Mouse (Mus musculus): ENCODE results near the gene Aldh3b3.

Gene Aldh3b3

DNA sequence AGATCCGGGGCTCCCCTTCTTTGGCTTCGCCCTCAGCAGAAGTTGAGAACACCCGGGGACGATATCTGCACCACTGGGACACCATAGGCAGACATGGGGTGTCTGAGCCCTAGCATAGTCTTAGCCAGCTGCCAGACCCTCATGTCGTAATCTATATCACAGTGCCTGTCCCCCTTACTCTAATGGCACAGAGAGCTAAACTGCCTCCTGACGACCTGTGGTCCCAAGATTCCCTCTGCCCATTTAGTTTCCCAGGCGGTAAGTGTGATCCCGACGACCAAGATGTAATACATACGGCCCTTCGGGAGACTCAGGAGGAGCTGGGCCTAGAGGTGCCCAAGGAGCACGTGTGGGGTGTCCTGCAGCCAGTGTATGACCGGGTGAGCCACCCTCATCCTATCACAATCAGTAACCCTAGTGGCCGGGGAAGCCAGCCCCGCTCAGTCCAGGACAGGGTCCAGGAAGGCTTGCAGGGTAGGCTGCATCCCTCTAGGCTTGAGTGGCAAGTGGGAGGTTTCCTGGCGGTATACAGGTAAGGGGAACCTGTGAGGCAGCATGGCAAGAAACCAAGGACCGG, 42.6 kb downstream of the Aldh3b3 start:
- DNase-seq (ENCODE audit: extremely low read depth, low read depth) = peak; percentile 24

DNA sequence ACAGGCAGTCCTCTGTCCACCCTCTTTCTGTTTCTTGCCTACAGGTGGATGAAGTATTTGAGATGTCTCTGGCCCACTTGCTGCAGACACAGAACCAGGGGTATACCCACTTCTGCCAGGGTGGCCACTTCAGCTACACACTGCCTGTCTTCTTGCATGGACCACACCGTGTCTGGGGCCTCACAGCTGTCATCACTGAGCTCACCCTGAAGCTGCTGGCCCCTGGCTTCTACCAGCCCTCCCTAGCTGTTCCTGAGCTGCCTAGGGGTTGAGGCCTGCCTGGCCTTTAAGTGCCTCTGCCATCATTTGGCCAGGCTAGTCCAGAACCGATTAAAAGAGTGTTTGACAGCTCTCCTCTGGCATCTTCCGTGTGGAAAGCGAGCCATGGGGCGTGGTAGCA, 43.3 kb downstream of the Aldh3b3 start:
- DNase-seq (ENCODE audit: extremely low read depth, low read depth) = no peak

DNA sequence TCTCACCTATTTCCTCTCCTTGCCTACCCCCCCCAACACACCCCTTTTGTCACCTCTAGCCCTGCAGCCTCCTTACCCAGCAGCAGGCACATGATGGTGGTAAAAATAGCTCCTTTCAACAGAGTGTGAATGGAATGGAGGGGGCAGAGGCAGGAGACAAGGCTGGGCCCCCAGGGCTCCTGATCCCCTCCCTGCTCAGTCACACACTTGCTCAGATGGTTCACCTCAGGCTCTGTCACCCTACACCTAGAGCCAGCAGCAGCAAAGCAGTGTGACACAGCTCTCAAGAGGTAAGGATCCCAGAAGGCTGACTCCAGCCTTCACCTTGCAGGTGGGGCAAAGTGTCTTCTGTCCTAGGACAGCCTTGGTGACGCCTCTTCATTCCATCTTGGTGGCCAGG, 44.7 kb downstream of the Aldh3b3 start, which contains the start of gene Doc2g:
Gene Doc2g, plus strand, starts transcription at position 202 of the 400 bp plus-strand sequence.
- no peak for DNase-seq (ENCODE audit: extremely low read depth, low read depth)

DNA sequence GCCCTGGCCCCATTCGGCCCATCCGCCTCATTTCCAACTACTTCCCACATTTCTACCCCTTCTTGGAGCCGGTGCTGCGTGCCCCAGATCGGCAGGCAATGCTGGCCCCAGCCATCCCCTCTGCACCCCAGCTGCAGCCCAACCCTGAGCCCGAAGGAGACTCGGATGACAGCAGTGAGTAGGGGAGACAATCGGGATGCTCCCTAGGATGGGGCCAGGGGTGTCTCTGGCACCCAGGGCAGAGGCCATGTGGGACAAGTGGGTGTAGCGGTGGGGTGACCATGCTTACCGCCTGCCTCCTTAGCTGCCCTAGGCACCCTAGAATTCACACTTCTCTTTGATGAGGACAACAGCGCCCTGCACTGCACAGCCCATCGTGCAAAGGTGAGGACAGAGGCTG, 45.2 kb downstream of the Aldh3b3 start:
- no peak for DNase-seq (ENCODE audit: extremely low read depth, low read depth)

DNA sequence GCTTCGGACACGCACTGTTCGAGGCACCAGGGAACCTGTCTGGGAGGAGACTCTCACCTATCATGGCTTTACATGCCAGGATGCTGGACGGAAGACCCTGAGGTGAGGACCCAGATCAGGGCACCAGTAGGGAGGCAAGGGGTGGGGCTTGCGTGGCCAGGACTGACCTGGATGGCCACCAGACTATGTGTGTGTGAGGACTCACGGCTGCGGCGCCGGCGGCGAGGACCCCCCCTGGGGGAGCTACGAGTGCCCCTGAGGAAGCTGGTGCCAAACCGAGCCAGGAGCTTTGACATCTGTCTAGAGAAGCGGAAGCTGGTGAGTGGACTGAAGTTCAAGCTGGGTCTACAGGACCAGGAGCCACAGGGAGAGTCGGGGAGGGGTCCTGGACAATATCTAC, 45.9 kb downstream of the Aldh3b3 start:
- DNase-seq (ENCODE audit: extremely low read depth, low read depth) = no peak

DNA sequence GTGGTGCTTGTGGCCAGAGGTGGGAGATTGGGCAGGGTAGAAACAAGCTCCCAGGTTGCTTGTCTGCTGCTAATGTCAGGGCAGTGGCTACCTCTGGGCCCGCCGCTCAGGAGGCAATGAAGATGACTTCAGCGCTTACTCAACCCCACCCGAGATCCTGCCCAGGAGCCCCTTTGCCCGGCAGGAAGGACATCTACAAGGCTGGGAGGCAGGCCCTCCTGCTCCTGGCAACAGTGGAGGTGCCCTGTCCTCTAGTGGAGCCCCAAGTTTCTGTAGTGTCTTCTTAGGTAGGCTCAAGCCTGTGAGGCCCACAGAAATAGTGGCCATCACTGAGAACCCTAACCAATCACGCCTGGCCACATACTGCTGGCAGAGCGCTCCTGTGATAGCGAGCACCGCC, 46.6 kb downstream of the Aldh3b3 start:
- DNase-seq (ENCODE audit: extremely low read depth, low read depth) = no peak

DNA sequence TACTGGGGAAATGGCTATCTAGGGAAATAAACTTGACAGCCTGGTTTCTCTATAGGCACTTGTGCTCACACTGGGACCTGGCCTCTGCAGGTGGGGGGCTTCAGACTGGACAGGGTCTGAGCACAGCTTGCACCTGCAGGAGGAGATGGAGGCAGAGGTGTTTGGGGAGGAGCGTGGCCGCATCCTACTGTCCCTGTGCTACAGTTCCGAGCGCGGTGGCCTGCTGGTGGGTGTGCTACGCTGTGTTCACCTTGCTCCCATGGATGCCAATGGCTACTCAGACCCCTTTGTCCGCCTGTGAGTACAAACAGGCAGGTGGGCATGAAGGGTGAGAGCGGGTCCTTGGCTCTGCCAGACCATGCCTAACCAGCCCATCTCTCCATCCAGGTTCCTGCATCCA, 47.5 kb downstream of the Aldh3b3 start:
- no peak for DNase-seq (ENCODE audit: extremely low read depth, low read depth)

DNA sequence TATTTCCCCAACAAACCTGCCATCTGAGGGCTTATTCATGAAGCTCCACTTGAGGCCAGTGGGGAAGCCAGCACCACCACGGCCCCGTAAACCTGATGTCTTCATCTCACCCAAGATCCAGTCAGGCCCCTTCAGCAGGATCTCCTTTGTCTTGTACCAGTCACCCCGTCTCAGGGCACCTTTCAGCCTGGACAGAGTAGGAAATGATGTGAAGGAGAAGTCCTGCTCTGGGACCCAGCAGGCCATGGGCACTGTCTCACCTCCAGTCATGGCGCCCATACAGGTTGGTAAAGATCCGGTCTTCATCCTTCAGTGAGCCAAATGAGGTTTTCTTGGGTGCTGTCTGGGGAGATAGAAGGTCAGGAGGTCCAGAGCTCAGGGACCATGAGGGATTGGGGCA, 52.6 kb downstream of the Aldh3b3 start:
- DNase-seq (ENCODE audit: extremely low read depth, low read depth) = no peak

DNA sequence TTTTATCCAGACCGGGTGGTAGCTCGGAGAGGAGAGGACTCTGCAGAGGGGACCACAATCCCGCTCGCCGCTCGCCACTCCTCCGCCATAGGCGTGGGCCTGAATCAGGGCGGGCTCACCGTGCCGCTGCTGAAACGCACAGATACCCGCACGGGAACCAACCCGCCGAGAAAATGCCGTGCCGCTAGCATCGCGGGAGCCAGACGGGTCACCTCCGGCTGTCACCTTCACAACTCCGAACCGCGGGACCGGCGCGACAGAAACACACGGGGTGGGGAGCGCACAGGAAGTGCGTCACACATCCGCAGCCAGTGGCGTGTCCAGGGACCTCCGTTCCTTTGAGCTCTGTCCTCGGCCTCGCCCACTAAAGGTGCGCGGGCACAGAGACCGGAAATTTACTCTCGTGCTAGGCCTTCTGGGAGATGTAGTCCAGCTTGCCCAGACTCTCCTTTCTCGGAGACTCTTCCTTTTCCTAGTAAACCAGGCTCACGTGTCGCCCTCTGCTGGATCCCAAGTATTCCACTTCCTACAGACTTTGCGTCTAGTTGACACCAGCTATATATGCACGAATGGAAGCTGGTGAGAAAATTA, 54.1 kb downstream of the Aldh3b3 start, which contains the start of gene Ndufv1:
Gene Ndufv1, minus strand, starts transcription at position 375 of the 591 bp plus-strand sequence.
- DNase-seq (ENCODE audit: extremely low read depth, low read depth) = peak; percentile 98

DNA sequence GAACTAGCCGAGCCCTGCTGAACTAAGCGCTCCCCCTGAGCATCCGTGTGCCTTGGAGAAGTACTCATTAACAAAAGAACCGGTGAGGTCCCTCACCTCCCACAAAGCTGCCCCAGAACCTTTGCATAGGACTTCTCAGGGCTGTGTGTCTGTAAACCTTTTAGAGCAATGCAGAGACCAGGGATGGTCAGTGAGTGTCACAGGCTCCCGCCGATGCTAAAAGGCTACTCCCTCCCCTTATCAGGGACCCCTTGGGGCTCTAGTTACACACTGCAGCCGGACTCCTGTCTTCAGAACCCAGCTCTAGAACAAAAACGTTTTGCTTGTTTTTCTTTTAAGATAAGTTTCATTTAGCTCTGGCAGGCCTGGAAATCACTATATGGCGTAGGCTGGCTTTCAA, 54.6 kb downstream of the Aldh3b3 start:
- no peak for DNase-seq (ENCODE audit: extremely low read depth, low read depth)

DNA sequence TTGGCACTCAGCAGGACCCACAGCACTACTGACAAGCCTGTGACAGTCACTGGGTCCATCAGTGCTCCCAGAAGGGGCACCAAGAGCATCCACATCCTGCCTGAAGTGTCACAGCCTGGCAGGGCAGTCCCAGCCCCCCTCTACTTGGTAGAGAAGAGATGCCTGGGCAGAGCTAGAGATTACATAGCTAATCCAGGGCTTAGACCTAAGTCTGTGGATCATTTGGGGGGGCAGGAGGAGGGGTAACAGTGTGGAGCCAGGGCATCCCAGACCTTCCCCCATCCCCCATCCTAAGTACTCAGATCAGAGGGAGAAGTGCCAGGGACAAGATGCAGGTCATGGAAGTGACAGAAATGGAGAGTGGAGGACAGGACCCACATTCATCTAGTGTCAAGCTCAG, 56.4 kb downstream of the Aldh3b3 start:
- no peak for DNase-seq (ENCODE audit: extremely low read depth, low read depth)

DNA sequence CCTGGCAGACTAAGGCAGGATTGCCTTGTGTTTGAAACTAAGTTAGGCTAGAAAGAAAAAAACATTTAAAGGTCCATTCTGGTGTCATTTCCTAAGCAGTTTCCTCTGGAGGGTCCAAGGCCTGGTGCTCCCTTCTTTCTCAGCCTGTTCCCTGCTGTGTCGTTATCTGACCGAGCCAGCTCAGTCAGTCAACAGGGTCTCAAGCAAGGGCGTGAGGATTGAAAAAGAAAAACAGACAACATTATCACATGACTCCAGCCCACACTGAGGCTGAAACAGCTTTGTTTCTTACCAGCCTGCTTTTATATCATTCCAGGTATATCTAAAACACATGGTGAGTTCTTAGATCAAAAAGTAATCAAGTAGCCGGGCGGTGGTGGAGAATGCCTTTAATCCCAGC, 57.2 kb downstream of the Aldh3b3 start:
- no peak for DNase-seq (ENCODE audit: extremely low read depth, low read depth)

DNA sequence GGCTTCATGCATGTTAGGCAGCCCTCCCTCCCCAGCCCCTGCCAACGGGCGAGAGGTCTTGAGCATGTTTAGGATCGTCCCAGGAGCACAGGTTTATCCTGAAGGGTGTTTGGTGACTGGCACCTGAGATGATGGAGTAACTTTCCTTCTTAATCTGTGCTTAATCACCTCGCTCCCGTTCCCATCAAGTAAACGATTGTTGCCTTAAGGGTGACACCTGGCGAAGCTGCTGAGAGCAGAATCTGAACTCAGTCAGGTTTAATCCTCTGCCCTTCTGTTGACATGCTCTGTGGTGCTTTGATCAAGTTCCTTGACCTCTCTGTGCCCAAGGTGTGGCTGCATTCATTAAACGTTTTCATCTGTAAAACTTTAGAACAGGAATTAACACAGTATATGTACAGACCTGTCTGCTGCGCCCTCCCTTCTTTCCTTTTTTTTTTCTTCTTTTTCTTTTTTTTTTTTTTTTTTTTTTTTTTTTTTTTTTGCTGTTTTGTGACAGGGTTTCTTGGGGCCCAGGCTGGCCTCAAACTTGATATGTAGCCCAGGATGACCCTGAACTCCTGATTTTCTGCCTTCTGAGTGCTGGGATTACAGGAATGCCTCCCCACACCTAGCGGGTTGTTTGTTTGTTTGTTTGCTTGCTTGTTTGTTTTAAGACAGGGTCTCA, 59.6 kb downstream of the Aldh3b3 start:
- DNase-seq (ENCODE audit: extremely low read depth, low read depth) = no peak

DNA sequence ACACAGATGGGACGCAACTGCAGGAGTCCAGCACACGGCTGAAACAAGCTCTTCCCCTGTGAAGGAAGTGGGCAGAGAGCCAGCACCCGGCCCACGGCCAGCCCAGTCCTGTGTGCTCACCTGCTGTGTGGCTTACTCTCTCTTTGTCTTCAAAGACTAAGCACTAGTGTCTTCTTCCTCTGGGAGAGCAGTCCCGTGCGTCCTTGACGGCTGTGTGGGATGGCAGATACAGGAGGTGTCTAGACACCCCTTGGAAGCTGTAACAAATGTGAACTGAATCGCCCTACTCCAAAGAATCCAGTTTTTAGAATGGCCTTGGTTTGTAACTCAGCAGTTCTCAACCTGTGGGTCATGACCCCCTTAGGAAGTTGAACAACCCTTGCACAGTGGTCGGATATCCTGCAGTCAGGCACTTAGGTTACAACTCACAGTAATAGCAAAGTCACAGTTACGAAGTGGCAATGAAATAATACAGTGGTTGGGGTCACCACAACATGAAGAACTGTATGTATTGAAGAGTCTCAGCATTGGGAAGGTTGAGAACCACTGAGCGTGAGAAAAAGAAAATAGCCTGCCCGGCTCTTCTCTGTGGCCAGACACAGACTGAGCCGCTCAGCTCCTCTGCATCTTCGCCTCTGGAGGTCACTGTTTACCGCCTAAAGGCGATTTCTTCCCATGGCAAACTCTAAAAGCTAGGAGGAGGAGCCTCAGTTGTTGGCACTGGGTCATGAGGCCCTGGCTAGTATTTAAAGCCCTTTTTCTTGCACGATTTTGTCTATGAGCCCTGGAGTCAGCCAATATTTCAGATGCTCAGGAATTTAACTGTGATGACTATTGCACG, 60.5 kb downstream of the Aldh3b3 start:
- DNase-seq (ENCODE audit: extremely low read depth, low read depth) = peak; percentile 22

Measured in MEL-GATA-1-ER (cell line).